Mouse (Mus musculus) layer of hippocampus, postnatal 25 days (tissue): ENCODE data around the gene Riox1. TPM values are rescaled to one million over a fixed set of nuclear protein-coding genes. Genes with fewer than 3 reads are reported as not detected.
"Not testable (repeated sequence)": the region's sequence is repeated elsewhere in the genome, so short reads cannot be mapped to it uniquely, and the experiment has no call there.

Experiments
- DNase-seq, 2 experiments: peaks; one replicate each; pipeline ENCODE4 v3.0.0; 2022; ENCODE audit warnings: mixed read lengths in 2 of 2, low spot score in 1 of 2; ENCODE audit errors: extremely low spot score in 1 of 2
- total RNA-seq, 2 experiments: library from RNA; stranded (reverse); gene quantifications; 2 replicates each; pipeline ENCODE4 v1.2.3; 2021

Gene Riox1
- total RNA-seq, 2 experiments from 2014 or later: 14.7 TPM

DNA sequence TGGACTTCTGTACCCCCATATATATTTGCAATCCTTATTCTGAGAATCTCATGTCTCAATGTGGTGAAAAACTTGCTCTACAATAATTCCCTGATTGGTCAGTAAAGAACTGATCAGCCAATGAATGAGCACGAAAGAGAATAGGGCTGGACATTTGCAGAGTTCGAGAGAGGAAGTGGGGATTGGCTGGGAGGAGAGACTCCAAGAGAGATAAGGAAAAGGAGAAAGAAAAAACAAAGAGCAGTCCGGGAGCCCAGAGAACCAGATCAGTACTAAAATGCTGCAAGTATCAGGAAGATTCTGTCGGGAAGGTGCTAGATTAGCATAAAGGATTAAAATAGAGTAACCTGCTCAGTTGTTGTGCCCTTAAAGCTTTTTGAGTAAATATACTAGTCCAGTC lies 1.4 kb upstream of the Riox1 start:
- no peak for DNase-seq

DNA sequence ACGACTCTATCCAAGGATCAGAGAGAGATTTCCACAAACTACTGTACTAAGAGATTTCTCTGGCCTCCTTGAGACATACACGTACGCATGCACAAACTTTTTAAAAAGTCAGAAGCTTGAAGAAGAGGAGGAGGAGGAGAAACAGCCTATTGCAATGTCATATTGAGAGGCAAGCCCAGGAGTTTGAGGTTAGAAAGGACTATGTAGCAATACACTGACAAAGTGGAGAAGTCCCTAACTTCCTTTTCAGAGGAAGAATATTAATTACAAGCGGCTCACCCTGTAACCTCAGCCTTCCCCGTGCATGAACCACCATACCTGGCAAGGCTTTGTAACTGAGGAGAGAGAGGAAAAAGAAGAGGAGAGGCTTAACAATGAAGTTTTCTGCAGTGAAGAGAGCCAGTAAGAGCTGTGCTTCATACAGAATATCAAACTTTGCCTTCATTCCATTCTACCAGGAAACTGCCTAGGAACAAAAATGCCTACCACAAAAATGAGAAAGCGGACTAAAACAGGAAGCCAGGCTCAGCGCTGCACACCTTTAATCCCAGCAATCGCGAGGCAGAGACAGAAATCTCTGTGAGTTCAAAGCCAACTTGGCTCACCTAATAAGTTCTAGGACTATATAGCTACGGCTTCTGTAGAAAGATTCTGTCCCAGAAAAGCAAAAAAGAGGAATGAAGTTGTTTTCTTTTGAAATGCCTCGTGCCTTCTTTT lies 474 bp upstream of the Riox1 start:
- DNase-seq: no peak

DNA sequence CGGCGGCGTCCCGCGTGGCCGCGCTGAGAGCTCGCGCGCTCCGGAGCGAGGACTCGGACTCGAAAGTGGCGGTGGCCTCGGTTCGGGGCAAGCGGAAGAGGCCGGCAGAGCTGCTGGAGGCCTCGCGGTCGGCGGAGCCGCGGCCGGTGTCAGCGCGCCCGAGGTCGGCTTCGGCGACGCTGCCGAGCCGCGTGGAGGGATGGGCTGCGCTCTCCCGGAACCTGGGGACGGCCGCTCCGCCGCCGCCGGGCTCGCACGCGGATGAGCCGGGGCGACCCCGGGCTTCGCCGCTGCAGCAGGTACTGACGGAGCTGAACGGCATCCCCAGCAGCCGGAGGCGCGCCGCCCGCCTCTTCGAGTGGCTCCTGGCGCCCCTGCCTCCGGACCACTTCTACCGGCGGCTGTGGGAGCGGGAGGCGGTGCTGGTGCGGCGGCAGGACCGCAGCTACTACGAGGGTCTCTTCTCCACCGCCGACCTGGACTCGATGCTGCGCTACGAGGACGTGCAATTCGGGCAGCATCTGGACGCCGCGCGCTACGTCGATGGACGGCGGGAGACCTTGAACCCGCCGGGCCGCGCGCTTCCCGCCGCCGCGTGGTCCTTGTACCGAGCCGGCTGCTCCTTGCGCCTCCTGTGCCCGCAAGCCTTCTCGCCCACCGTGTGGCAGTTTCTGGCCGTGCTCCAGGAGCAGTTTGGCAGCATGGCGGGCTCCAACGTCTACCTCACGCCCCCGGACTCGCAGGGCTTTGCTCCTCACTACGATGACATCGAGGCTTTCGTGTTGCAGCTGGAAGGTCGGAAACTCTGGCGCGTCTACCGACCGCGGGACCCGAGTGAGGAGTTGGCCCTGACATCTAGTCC lies 663 bp downstream of the Riox1 start:
- DNase-seq: peak; percentile 43 to 57

DNA sequence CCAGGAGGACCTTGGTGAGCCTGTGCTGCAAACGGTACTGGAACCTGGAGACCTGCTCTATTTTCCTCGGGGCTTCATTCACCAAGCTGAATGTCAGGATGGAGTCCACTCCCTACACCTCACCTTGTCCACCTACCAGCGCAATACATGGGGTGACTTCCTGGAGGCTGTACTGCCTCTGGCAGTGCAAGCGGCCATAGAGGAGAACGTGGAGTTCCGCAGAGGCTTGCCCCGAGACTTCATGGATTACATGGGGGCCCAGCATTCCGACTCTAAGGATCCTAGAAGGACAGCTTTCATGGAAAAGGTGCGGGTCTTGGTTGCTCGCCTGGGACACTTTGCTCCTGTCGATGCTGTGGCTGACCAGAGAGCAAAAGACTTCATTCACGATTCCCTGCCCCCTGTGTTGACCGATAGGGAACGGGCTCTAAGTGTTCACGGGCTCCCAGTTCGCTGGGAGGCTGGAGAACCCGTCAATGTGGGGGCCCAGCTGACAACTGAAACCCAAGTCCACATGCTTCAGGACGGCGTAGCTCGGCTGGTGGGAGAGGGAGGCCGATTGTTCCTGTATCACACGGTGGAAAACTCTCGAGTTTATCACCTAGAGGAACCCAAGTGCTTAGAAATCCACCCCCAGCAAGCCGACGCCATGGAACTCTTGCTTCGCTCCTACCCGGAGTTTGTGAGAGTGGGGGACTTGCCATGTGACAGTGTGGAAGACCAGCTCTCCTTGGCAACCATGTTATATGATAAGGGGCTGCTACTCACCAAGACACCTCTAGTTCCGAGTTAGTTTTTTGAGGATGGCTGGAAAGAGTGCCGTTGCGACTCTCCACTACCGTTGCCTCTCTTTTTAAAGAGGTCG lies 1.5 kb downstream of the Riox1 start:
- DNase-seq: no peak

DNA sequence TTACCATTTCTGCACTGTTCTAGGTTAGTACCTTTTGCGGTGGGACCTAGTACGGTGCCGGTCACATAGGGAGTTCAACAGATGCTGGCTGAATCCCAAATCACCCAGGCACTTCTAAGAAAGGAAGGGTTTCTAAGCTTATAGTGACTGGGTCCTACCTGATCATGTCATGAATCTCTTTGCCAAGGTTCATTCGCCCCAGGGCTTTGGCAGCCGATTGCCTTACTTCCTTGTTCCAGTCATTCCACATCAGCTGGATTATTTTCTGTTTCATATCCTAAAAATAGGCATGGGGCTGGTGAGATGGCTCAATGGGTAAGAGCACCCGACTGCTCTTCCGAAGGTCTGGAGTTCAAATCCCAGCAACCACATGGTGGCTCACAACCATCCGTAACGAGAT lies 7.9 kb downstream of the Riox1 start:
- DNase-seq: no peak

DNA sequence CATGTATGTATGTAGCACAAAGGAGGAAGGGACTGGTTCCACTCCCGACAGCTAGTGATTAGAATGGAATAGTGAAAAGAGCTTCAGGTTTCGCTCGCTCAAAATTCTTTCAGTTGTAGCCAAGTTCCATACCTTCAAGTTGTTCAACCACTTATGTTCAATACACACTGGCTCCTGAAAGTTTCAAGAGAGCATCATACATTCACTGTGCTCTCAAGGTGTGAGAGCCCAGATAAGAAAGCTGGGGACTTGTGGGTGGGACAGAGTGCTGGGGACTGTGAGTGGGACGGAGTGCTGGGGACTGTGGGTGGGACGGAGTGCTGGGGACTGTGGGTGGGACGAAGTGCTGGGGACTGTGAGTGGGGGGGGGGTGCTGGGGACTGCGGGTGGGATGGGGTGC lies 14.8 kb downstream of the Riox1 start:
- DNase-seq: no peak

DNA sequence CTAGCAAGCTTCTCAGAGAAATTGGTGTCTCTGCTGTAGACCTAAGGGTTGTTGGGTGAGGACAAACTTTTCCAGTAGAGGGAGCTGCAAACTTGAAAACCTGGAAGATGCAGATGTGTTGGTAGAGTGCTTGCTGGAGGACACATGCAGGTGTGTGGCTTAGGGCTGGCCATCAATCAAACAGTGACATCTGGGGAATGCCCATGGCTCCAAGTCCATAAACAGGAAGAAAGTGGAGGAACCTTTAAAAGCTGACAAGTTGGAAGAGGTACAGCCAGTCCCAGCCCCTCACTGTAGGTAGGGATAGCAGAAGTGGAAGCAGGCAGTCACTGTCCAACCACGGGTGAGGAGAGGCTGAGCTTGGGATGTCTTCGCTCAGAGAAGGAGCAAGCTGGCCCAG lies 21.7 kb downstream of the Riox1 start:
- DNase-seq: peak in 1 of 2 experiments; percentile 24

DNA sequence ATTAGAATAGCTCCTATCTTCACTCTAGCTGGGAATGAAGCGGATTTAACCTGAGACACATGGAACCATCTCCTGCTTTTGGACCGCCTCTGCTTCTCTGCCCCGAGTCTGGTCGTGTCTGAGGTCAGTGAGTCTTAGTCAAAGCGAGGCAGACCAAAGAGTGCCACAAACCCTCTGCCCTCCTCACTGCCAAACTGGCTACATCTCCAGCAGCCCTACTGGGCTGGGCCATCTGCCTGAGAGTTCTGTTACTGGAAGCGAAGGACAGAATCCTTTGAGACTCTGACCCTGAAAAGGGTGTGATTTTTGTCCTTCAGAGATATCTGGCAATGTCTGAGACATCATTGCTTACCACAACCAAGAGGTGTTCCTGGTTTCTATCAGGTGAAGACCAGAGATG lies 28.5 kb downstream of the Riox1 start:
- no peak for DNase-seq

DNA sequence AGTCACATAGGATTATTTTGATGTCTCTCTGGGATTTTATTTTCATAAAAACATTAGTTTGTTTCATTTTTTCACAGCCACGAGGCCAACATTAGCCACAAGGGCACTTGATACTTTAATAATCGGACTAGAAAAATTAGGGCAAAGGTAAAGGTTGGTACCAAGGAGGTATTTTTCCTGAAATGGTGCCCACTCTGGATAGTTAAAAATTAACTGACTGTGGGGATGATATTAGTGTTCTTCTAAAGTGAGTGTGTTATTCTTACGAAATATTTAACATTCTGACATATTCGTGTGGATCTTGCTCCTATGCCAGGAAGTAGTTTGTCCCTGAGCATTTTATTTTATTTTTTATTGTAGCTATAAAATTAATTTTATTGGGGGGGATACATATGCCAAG lies 31.2 kb downstream of the Riox1 start:
- no peak for DNase-seq

DNA sequence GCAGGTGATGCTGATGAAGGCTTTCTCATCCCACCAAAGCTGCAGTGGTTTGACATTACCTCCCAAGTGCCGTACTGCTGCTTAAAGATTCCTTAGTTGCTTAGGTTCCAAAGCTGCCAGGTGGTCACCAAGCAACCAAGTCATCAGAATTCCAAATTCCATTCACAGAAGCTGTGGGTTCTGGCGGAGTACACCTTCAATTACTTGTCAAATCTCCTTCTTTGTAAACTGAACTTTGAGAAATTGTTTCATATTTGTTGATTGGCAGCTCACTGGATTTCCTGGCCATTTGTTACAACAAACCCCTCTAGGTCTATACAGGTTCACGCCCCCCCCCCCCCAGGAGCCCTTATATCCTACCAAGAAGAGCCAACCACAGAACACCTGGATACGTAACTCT lies 34.3 kb downstream of the Riox1 start, which contains the start of gene Heatr4:
Heatr4 (minus strand) TSS at position 101 of the 400 bp plus-strand sequence.
- no peak for DNase-seq

DNA sequence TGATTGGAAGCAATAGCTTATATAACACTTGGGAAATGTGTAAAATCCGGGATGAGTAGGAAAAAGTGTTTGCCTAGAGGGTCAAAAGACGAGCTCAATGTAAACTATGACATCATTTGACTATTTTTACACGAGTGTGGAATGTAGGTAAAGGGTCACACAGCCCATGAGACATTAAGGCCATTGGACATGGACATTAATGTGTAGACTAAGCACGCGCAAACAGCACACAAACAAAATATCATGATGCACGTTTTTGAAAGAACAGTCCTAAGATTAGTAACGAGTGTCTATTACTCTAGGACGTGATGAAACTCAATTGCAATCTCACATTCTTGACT lies 36.8 kb downstream of the Riox1 start:
- DNase-seq: no peak

DNA sequence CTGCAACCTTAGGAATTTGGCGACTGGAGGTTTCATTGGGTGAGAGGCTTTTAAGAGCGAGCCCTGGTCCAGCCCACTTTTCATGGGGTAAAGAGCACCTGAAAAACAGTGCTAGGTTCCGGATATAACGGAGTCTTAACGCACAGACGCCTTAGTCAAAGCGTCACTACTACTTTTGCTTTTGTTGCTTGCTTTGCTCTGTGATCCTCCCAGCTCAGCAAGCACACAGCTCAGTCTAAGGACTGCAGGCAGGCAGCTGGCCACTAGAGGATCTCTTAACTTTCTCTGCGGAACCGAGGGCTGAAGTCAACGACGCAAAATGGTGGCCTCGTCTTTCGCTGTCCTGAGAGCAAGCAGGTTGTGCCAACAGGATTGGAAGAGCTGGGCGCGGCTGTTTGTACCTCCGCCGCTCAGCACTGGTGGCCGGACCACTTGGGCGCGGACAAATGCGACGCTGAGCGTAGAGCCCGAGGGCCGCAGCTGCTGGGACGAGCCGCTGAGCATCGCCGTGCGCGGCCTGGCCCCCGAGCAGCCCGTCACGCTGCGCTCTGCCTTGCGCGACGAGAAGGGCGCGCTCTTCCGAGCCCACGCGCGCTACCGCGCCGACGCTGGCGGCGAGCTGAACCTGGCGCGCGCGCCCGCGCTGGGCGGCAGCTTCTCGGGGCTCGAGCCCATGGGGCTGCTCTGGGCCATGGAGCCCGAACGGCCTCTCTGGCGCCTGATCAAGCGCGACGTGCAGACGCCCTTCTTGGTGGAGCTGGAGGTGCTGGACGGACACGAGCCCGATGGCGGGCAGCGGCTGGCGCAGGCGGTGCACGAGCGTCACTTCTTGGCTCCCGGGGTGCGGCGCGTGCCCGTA lies 37.4 kb downstream of the Riox1 start, which contains the start of gene Acot2:
Acot2 (plus strand) TSS at position 279 of the 859 bp plus-strand sequence.
- DNase-seq: peak; percentile 55 to 66

DNA sequence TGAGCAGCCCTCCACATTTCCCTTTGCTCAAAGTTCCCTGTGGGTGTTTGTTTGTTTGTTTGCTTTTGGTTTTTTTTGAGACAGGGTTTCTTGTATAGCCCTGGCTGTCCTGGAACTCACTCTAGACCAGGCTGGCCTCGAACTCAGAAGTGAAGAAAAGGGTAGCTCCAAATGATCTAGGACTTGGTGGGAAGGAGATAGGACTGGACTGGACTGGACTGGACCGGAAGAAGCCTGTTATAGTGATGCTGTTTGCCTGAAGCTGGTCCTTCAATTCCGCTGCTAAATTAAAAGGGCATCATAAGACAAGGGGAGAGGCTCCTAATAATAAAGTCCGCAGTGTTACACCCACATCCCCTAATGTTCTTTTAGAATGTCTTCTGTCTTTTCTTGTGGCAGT lies 38.1 kb downstream of the Riox1 start:
- DNase-seq: no peak

DNA sequence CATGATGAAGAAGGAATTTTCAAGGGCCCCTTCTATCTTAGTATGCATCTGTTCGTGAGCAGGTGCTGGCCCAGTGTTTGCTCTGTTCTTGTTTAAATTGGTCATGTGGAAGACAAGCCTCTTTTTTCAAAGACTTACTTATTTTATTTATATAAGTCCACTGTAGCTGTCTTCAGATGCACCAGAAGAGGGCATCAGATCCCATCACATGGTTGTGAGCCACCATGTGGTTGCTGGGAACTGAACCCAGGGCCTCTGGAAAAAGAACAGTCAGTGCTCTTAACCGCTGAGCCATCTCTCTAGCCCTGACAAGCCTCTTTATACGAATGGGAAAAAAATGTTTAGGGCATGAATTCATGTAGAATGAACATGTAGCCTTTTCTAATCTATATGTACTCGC lies 39.0 kb downstream of the Riox1 start:
- DNase-seq: no peak

DNA sequence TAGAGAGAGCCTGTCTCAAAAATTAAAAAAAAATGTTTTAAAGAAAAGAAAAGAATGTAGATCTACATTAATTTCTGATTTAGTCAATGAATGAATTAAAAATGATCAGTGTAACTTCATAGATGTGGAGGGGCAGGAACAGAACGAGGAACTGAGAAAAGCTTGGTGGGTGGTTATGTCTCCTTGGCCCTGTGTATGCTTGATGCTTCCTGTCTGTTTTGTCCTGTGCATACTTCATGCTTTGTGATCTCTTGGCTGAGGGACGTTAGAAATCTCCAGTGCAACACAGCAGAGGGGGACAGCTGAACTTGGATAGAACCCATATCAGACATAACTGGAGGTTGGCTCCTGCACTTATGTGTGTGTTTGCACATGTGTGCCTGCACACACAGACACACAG lies 46.8 kb downstream of the Riox1 start:
- DNase-seq: no peak

DNA sequence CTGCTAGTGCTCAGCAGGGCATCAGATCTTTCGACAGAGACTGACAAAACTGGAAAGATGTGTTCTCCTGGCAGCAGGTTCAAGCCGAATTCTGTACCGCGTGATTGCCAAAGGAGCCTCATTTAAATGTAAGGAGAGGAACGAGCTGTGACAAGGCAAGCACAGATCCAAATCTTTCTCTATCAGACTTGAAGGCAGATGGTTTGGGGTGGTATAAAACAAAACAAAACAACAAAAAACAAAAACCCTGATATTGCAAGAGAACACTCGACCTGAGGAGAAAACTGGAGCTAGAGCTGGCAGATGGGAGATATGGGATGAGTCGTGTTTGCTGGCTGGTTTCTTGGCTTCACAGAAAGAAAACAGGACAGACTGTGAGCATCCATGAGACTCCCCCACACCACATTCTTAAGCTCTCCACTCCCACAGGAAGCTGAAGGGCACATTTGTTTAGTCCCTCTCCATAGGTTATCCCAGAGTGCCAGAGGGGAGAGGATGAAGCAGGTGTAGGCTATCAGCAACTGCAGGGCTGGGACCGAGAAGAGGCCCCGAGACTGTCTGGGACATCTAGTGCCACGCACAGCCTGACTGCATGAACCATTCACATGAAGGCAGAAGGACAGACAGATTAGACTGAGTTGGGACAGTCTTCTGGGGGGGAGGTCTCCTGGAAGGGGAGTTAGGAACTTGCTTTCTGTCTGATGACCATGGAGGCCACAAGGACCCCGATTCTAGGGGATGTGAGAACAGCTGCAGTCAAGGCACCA lies 48.1 kb downstream of the Riox1 start:
- no peak for DNase-seq

DNA sequence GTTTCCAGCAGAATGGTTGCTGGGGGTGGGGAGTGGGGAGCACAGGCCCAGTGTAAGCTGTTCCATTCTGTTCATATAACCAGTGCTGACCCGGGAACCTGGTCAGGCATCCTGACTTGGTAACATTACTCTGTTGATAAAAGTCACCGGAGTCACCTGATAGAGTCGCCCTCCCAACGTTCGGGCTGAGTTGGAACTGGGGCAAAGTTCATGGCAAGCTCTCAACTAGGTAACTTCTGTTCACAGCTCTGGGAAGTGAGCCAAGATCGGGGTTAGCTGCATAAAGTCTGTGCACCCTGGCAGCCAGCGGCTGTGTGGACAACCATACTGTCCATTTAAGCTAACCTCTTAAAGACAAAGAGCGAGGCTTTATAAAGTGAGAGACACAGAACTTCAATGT lies 48.8 kb downstream of the Riox1 start:
- not testable (repeated sequence) for DNase-seq

DNA sequence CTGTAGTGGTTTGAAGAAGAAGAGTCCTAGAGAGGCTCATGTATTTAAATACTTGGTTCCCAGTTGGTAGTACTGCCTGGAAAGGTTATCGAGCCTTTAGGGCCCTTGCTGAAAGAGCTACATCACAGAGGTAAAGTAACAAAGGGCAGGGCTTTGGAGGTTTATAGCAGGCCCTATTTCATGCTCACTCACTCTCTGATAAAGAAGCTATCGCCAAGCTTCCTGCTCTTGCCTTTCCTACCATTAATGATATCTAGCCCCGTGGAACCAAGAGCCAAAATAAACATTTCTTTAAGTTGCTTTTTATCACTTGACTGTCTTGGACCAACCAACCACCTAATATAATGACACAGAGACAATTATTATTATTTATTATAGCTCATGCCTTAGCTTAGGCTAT lies 50.0 kb downstream of the Riox1 start:
- no peak for DNase-seq
